Mouse (Mus musculus) CD4-positive naive resting alpha-beta T cell, adult 76 days (primary cell): Measurements from ENCODE around the gene Lgalsl. TPM values are rescaled to one million over a fixed set of nuclear protein-coding genes. Genes with fewer than 3 reads are reported as not detected.

Source experiments
- total RNA-seq: library from RNA; stranded (reverse); gene quantifications from one replicate; pipeline ENCODE4 v1.2.4, GENCODE M21; 2023

The Lgalsl gene
- total RNA-seq: 1.9 TPM

GRCm38 (mm10) chr11:20830686-20831505, at the start of gene Lgalsl:
Lgalsl (minus strand) TSS chr11:20831056.

Other genes starting within 250 kb of the Lgalsl start
- 77.9 TPM for gene Aftph, start 89.5 kb downstream of the Lgalsl start, total RNA-seq